Mouse (Mus musculus): ENCODE measurements around the gene Akr1cl.

GRCm38 (mm10) chr1:65010153-65010552 lies 22.4 kb downstream of the Akr1cl start:
- TF ChIP-seq CTCF (IDR thresholded peaks at IDR 0.05; ENCODE audit: insufficient read depth, low read depth, low read length) (no peak), POLR2A (IDR thresholded peaks at IDR 0.05; ENCODE audit: insufficient read depth, low read depth, low read length) (no peak)
